Mouse (Mus musculus): ENCODE data around the gene Ypel1. TPM values are rescaled to one million over a fixed set of nuclear protein-coding genes. Genes with fewer than 3 reads are reported as not detected.

Ypel1 gene
- polyA plus RNA-seq, 1 experiment from 2014 or later, result 129 TPM

DNA sequence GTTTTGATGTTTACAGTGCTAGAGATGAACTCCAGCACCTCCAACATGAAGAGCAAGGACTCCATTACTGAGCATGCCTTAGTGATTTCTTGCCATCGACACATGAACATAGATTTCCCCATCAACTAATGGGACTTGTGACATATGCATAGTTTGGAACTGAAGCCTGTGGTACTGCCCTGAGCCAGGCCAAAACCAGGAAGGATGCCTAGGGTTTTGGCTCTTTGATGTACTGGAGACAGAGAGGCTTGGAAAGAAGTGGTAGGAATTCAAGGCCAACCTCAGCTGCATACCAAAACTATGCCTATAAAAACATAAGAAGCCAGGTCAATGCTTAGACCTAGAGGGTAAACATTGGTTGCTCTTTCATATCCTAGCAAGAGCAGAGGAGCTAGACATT, 19.6 kb upstream of the Ypel1 start:
- Histone ChIP-seq H3K4me2 (ENCODE audit: low read depth, low read length) (no peak overlapping the region), H3K4me1 (ENCODE audit: control insufficient read depth, insufficient read depth, low read length) (no peaks in the 10 kb centered on the region), H3K27ac (ENCODE audit: low read depth, low read length) (no peak overlapping the region), H3K36me3 (ENCODE audit: control insufficient read depth, insufficient read depth, low read length) (peaks cover 7% of the 10 kb centered on the region), H3K4me3 (ENCODE audit: low read depth, low read length) (no peak overlapping the region), H3K27me3 (ENCODE audit: control insufficient read depth, insufficient read depth, low read length) (no peaks in the 10 kb centered on the region), H3K9me3 (ENCODE audit: control insufficient read depth, low read length) (no peaks in the 10 kb centered on the region), H3K9ac (replicated peaks; ENCODE audit: low read depth, low read length) (no peak overlapping the region)
- no peak for ATAC-seq (ENCODE audit: low read depth)
- 100% methylated on average over 1 of the region's 1 CpGs for WGBS

DNA sequence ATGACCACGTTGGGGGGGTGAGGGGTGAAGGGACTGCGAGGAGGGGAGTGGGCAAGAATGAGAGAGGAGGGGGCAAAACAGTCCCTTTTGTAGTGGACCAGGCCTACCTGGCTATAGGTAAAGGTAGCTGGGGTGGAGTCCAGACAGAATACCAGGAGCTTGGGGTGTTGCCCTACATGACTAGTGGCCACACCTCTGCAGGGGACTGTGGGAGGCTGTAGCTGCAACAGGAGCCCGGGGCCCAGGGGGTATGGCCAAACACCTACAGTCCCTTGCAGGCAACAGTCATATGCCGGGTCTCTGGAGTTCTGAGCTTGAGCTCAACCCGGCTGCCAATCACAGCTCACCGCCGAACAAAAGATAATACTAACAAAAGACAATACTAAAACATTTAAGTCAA, 17.4 kb upstream of the Ypel1 start:
- ATAC-seq (ENCODE audit: low read depth), result no peak
- H3K4me1 ChIP-seq (ENCODE audit: control insufficient read depth, insufficient read depth, low read length), result 0 out of 2 replicates have a peak, but pooled peaks cover 4% of the 10 kb centered on the region
- H3K27me3 ChIP-seq (ENCODE audit: control insufficient read depth, insufficient read depth, low read length), result no peaks in the 10 kb centered on the region
- no peak overlapping the region for H3K4me2 ChIP-seq (ENCODE audit: low read depth, low read length)
- H3K9me3 ChIP-seq (ENCODE audit: control insufficient read depth, low read length), result no peaks in the 10 kb centered on the region
- no peak overlapping the region for H3K9ac ChIP-seq (replicated peaks; ENCODE audit: low read depth, low read length)
- H3K27ac ChIP-seq (ENCODE audit: low read depth, low read length), result no peak overlapping the region
- no peak overlapping the region for H3K4me3 ChIP-seq (ENCODE audit: low read depth, low read length)
- 81% methylated on average over 7 of the region's 7 CpGs for WGBS
- peaks cover 7% of the 10 kb centered on the region for H3K36me3 ChIP-seq (ENCODE audit: control insufficient read depth, insufficient read depth, low read length)

DNA sequence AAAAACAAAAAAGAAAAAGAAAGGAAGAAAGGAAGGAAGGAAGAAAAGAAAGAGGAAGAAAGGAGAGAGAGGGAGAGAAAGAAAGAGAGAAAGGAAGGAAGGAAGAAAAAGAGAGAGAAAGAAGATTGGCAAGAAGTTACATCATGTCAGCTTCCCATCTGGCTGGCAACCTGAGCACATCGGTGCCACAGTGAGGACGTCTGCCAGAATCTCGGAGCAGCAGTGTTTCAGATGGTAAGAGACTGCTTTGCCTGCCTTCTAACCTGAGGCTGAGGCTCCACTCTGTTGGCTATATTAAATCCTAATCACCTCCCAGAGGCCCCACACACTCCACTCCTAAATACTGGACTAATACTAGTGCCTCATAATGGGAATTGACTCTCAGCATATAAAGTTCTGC, 15.6 kb upstream of the Ypel1 start:
- Histone ChIP-seq H3K9me3 (ENCODE audit: control insufficient read depth, low read length) (no peaks in the 10 kb centered on the region), H3K4me2 (ENCODE audit: low read depth, low read length) (no peak overlapping the region), H3K27me3 (ENCODE audit: control insufficient read depth, insufficient read depth, low read length) (no peaks in the 10 kb centered on the region), H3K36me3 (ENCODE audit: control insufficient read depth, insufficient read depth, low read length) (no peaks in the 10 kb centered on the region), H3K4me3 (ENCODE audit: low read depth, low read length) (no peak overlapping the region), H3K27ac (ENCODE audit: low read depth, low read length) (no peak overlapping the region), H3K4me1 (ENCODE audit: control insufficient read depth, insufficient read depth, low read length) (0 out of 2 replicates have a peak, but pooled peaks cover 4% of the 10 kb centered on the region), H3K9ac (replicated peaks; ENCODE audit: low read depth, low read length) (no peak overlapping the region)
- no peak for ATAC-seq (ENCODE audit: low read depth)
- WGBS, result 57% methylated on average over 3 of the region's 3 CpGs

DNA sequence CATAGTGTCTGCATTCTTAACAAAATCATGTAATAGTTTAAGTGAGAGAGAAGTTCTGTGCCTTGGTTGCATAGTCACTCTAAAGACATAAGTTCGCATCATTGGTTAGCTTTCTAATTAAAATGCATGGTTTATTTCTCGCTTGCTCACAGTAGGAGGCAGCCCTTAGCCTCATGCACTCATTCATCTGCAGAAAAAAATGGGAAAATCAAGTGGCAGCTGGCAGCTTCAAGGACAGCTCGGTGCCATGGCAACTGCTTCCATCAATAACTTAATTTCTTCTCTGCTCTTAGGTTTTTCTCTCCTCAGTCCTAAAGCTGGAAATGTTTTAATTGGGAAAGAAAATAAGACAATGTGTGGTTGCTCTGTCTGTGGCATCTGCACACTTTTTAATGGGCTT, 13.9 kb upstream of the Ypel1 start:
- Histone ChIP-seq H3K9ac (replicated peaks; ENCODE audit: low read depth, low read length) (no peak overlapping the region), H3K36me3 (ENCODE audit: control insufficient read depth, insufficient read depth, low read length) (no peaks in the 10 kb centered on the region), H3K9me3 (ENCODE audit: control insufficient read depth, low read length) (no peaks in the 10 kb centered on the region), H3K4me1 (ENCODE audit: control insufficient read depth, insufficient read depth, low read length) (0 out of 2 replicates have a peak, but pooled peaks cover 4% of the 10 kb centered on the region), H3K27ac (ENCODE audit: low read depth, low read length) (no peak overlapping the region), H3K27me3 (ENCODE audit: control insufficient read depth, insufficient read depth, low read length) (no peaks in the 10 kb centered on the region), H3K4me2 (ENCODE audit: low read depth, low read length) (no peak overlapping the region), H3K4me3 (ENCODE audit: low read depth, low read length) (no peak overlapping the region)
- peak; percentile 62; the same call in 1 of the 2 replicates for ATAC-seq (ENCODE audit: low read depth)
- WGBS, result 46% methylated on average over 3 of the region's 3 CpGs

DNA sequence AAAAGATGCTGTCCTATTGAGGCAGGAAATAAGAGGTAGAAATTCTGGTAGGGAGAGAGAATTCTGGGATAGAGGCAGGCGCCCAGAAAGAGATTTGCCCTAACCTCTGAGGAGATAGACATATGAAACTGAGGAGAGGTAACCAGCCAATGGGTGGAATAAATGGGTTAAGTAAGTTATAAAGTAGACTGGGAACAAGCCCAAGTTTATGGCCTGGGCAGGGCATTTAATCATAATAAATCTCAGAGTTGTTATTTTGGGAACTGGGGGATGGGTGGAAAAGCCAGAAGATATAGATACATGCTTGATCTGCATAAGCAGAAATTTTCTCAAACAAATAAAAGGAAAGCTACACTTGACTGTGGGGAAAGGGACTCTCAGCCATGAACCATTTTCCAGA, 7.2 kb upstream of the Ypel1 start:
- Histone ChIP-seq H3K27me3 (ENCODE audit: control insufficient read depth, insufficient read depth, low read length) (no peaks in the 10 kb centered on the region), H3K36me3 (ENCODE audit: control insufficient read depth, insufficient read depth, low read length) (no peaks in the 10 kb centered on the region), H3K4me2 (ENCODE audit: low read depth, low read length) (no peak overlapping the region), H3K9me3 (ENCODE audit: control insufficient read depth, low read length) (no peaks in the 10 kb centered on the region), H3K27ac (ENCODE audit: low read depth, low read length) (no peak overlapping the region), H3K4me1 (ENCODE audit: control insufficient read depth, insufficient read depth, low read length) (no peaks in the 10 kb centered on the region), H3K9ac (replicated peaks; ENCODE audit: low read depth, low read length) (no peak overlapping the region), H3K4me3 (ENCODE audit: low read depth, low read length) (no peak overlapping the region)
- WGBS, result 56% methylated on average over 1 of the region's 1 CpGs
- no peak for ATAC-seq (ENCODE audit: low read depth)

DNA sequence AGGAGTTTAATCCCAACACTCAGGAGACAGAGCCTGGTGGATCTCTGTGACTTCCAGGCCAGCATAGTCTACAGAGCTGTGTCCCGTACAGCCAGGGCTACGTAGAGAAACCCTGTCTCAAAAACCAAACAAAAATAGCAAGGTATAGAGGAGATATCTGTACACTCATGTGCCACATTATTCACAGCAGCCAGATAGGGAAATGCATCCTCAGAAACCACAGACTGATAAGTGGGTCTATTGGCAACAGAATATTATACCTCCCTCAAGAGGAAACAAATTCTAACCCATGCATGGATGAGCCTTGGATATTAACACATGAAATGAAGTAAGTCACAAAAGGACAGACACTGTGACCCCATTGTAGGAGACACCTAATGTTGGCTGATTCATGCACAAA, 1.9 kb upstream of the Ypel1 start:
- no peaks in the 10 kb centered on the region for H3K27me3 ChIP-seq (ENCODE audit: control insufficient read depth, insufficient read depth, low read length)
- no peak overlapping the region for H3K9ac ChIP-seq (replicated peaks; ENCODE audit: low read depth, low read length)
- peaks cover 5% of the 10 kb centered on the region for H3K4me1 ChIP-seq (ENCODE audit: control insufficient read depth, insufficient read depth, low read length)
- H3K9me3 ChIP-seq (ENCODE audit: control insufficient read depth, low read length), result no peaks in the 10 kb centered on the region
- no peak overlapping the region for H3K4me2 ChIP-seq (ENCODE audit: low read depth, low read length)
- 87% methylated on average over 2 of the region's 2 CpGs for WGBS
- H3K4me3 ChIP-seq (ENCODE audit: low read depth, low read length), result no peak overlapping the region
- ATAC-seq (ENCODE audit: low read depth), result no peak
- no peaks in the 10 kb centered on the region for H3K36me3 ChIP-seq (ENCODE audit: control insufficient read depth, insufficient read depth, low read length)
- no peak overlapping the region for H3K27ac ChIP-seq (ENCODE audit: low read depth, low read length)

DNA sequence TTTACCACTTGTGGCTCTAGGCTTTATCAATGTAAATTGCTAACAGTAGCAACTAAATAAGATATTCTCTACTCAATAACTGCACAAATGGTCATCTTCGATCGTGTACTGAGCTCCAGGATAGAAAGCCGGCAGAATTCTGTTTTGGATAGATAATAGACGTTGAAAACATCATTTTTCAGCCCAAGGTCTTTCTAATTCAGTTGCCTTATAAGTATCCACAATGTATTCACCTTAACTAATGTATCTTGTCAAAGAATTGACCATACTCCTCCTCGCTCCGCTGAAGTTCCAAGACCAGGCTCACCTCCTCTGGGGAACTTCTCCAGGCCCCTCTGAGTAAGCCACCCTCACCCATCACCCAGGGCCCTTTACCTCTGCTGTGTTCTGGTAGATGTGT, 1.2 kb downstream of the Ypel1 start:
- H3K9ac ChIP-seq (replicated peaks; ENCODE audit: low read depth, low read length), result 0 out of 2 replicates have a peak overlapping the region, but pooled peaks have one; percentile 8

DNA sequence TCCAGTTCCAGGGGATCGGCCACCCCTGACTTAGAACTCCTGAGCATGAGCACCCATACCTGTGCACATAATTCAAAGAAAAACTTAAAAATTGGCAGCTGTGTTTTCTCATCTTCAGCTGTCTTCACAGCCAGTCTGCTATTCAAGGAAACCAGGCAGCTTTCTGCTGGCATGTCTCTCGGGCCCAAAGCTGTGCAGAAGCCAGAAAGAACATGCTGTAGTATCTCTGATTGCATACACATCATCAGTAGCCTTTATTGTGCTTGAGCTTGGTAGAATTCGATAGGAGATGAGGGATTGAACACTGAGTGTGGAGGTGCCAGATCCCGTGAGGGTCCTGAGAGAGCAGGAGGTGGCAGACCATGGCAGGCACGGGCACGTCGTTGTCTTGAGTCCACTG, 3.5 kb downstream of the Ypel1 start:
- no peaks in the 10 kb centered on the region for H3K27me3 ChIP-seq (ENCODE audit: control insufficient read depth, insufficient read depth, low read length)
- H3K4me3 ChIP-seq (ENCODE audit: low read depth, low read length), result no peak overlapping the region
- no peak for ATAC-seq (ENCODE audit: low read depth)
- no peaks in the 10 kb centered on the region for H3K9me3 ChIP-seq (ENCODE audit: control insufficient read depth, low read length)
- no peak overlapping the region for H3K9ac ChIP-seq (replicated peaks; ENCODE audit: low read depth, low read length)
- H3K4me1 ChIP-seq (ENCODE audit: control insufficient read depth, insufficient read depth, low read length), result peaks cover 5% of the 10 kb centered on the region
- no peak overlapping the region for H3K27ac ChIP-seq (ENCODE audit: low read depth, low read length)
- peaks cover 5% of the 10 kb centered on the region for H3K36me3 ChIP-seq (ENCODE audit: control insufficient read depth, insufficient read depth, low read length)
- H3K4me2 ChIP-seq (ENCODE audit: low read depth, low read length), result no peak overlapping the region
- WGBS, result 96% methylated on average over 7 of the region's 7 CpGs

More for the DNA sequence above, 1.2 kb downstream of the Ypel1 start:
- Histone ChIP-seq H3K4me2 (ENCODE audit: low read depth, low read length) (peak overlapping the region; percentile 71), H3K4me3 (ENCODE audit: low read depth, low read length) (peak overlapping the region; percentile 84), H3K27ac (ENCODE audit: low read depth, low read length) (no peak overlapping the region), H3K36me3 (ENCODE audit: control insufficient read depth, insufficient read depth, low read length) (peaks cover 5% of the 10 kb centered on the region), H3K27me3 (ENCODE audit: control insufficient read depth, insufficient read depth, low read length) (no peaks in the 10 kb centered on the region), H3K9me3 (ENCODE audit: control insufficient read depth, low read length) (no peaks in the 10 kb centered on the region), H3K4me1 (ENCODE audit: control insufficient read depth, insufficient read depth, low read length) (peaks cover 5% of the 10 kb centered on the region)
- 49% methylated on average over 6 of the region's 6 CpGs for WGBS
- ATAC-seq (ENCODE audit: low read depth), result no peak

DNA sequence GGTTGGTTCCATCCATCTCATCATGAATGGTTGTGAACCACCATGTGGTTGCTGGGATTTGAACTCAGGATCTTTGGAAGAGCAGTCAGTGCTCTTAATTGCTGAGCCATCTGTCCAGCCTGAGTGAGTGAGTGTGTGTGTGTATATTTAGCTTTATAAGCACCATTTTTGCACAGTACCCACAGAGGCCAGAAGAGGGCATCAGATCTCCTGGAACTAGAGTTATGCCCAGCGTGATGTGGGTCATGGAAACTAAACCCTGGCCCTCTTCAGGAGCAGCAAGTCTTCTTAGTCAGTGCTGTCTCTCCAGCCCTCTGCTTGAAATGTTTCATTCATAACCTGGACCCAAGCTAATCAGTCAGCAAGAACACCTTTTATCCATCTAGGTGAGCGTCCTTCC, 6.8 kb downstream of the Ypel1 start:
- no peak overlapping the region for H3K4me2 ChIP-seq (ENCODE audit: low read depth, low read length)
- H3K9me3 ChIP-seq (ENCODE audit: control insufficient read depth, low read length), result no peaks in the 10 kb centered on the region
- H3K4me1 ChIP-seq (ENCODE audit: control insufficient read depth, insufficient read depth, low read length), result 0 out of 2 replicates have a peak, but pooled peaks cover under 1% of the 10 kb centered on the region
- H3K9ac ChIP-seq (replicated peaks; ENCODE audit: low read depth, low read length), result no peak overlapping the region
- H3K27me3 ChIP-seq (ENCODE audit: control insufficient read depth, insufficient read depth, low read length), result no peaks in the 10 kb centered on the region
- no peak for ATAC-seq (ENCODE audit: low read depth)
- WGBS, result 95% methylated on average over 2 of the region's 2 CpGs
- no peak overlapping the region for H3K27ac ChIP-seq (ENCODE audit: low read depth, low read length)
- H3K4me3 ChIP-seq (ENCODE audit: low read depth, low read length), result no peak overlapping the region
- peaks cover 12% of the 10 kb centered on the region for H3K36me3 ChIP-seq (ENCODE audit: control insufficient read depth, insufficient read depth, low read length)

DNA sequence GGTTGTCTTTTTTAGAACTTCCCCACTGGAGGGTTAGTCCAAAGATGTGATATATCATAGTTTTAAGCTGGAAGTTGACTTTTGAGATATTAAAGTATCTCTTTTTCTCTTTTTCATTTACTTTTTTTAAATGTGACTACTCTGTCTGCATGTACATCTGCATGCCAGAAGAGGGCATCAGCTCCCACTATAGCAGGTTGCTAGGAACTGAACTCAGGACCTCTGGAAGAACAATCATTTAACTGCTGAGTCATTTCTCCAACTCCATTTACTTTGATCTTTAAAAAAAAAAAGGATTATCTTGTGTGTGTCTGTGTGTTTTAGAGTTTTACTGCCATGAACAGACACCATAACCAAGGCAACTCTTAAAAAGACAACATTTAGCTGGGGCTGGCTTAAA, 7.4 kb downstream of the Ypel1 start:
- H3K27me3 ChIP-seq (ENCODE audit: control insufficient read depth, insufficient read depth, low read length), result no peaks in the 10 kb centered on the region
- no peak overlapping the region for H3K4me2 ChIP-seq (ENCODE audit: low read depth, low read length)
- no peak for ATAC-seq (ENCODE audit: low read depth)
- peaks cover 13% of the 10 kb centered on the region for H3K36me3 ChIP-seq (ENCODE audit: control insufficient read depth, insufficient read depth, low read length)
- H3K4me3 ChIP-seq (ENCODE audit: low read depth, low read length), result no peak overlapping the region
- H3K9ac ChIP-seq (replicated peaks; ENCODE audit: low read depth, low read length), result no peak overlapping the region
- H3K4me1 ChIP-seq (ENCODE audit: control insufficient read depth, insufficient read depth, low read length), result no peaks in the 10 kb centered on the region
- H3K9me3 ChIP-seq (ENCODE audit: control insufficient read depth, low read length), result no peaks in the 10 kb centered on the region
- H3K27ac ChIP-seq (ENCODE audit: low read depth, low read length), result no peak overlapping the region
